Mouse (Mus musculus) embryonic facial prominence, embryonic 14.5 days (tissue): ENCODE results near the gene Slc9b2. TPM values are rescaled to one million over a fixed set of nuclear protein-coding genes. Genes with fewer than 3 reads are reported as not detected.

Source experiments
- ATAC-seq: fragments of 200-750 bp; cut with Nextera tagmentation; 2 replicates; pipeline ENCODE4 v1.8.0; 2017; ENCODE audit warnings: low read depth, moderate number of reproducible peaks, moderate TSS enrichment
- DNase-seq: peaks from one replicate; pipeline ENCODE4 v3.0.0-alpha.2; 2015; ENCODE audit warnings: low spot score
- H3K27ac ChIP-seq: fragments of 300-500 bp; sonication (generic); replicated peaks from 2 replicates; pipeline ENCODE4 v1.5.1; 2014; ENCODE audit warnings: low read depth, mild to moderate bottlenecking, low read length, moderate library complexity
- H3K27me3 ChIP-seq: fragments of 300-500 bp; sonication (generic); replicated peaks from 2 replicates; pipeline ENCODE4 v1.6.1; 2014; ENCODE audit warnings: low read length; ENCODE audit not compliant: control insufficient read depth, insufficient read depth
- H3K36me3 ChIP-seq: fragments of 300-500 bp; sonication (generic); 2 replicates; pipeline ENCODE4 v1.6.1; 2014; ENCODE audit warnings: low read length, mixed read lengths; ENCODE audit not compliant: control insufficient read depth, insufficient read depth
- H3K4me1 ChIP-seq: fragments of 300-500 bp; sonication (generic); 2 replicates; pipeline ENCODE4 v1.6.1; 2014; ENCODE audit warnings: antibody characterized with exemption, low read length; ENCODE audit not compliant: control insufficient read depth, insufficient read depth
- H3K4me2 ChIP-seq: fragments of 300-500 bp; sonication (generic); 2 replicates; pipeline ENCODE4 v1.6.1; 2014; ENCODE audit warnings: low read depth, mild to moderate bottlenecking, low read length, moderate library complexity, mixed read lengths
- H3K4me3 ChIP-seq: fragments of 300-500 bp; sonication (generic); 2 replicates; pipeline ENCODE4 v1.5.1; 2014; ENCODE audit warnings: low read depth, mild to moderate bottlenecking, low read length
- H3K9ac ChIP-seq: fragments of 300-500 bp; sonication (generic); 2 replicates; pipeline ENCODE4 v1.6.1; 2014; ENCODE audit warnings: low read depth, mild to moderate bottlenecking, low read length, moderate library complexity, mixed read lengths
- H3K9me3 ChIP-seq: fragments of 300-500 bp; sonication (generic); 2 replicates; pipeline ENCODE4 v1.6.1; 2016; ENCODE audit warnings: low read length; ENCODE audit not compliant: control insufficient read depth
- WGBS: fragments of 180-500 bp; shearing (Covaris S2); extraction: QIAGEN DNeasy Blood & Tissue Kit; methylation state at CpG from one replicate; pipeline ENCODE4 v1.1.7; 2014; 5-methylcytosine and 5-hydroxymethylcytosine counted together
- polyA plus RNA-seq: library from polyadenylated mRNA; unstranded; fragments of >200 nt; fragmentation: Nextera tagmentation; extraction: Ambion mirVana; gene quantifications from 2 replicates; pipeline ENCODE4 v1.2.1, GENCODE M21; 2014

Gene Slc9b2
- polyA plus RNA-seq, 1 experiment from 2014 or later, result 4.2 TPM

- DNase-seq, result peak; percentile 94
- H3K4me3 ChIP-seq, result peak within 1 kb of the TSS; percentile 33
- no peaks in the 10 kb centered on the region for H3K27me3 ChIP-seq
- H3K4me1 ChIP-seq, result no peaks in the 10 kb centered on the region
- no peaks in the 10 kb centered on the region for H3K9me3 ChIP-seq
- peak within 1 kb of the TSS; percentile 52 for H3K9ac ChIP-seq
- ATAC-seq, result peak; percentile 90
- peak within 1 kb of the TSS; percentile 51 for H3K4me2 ChIP-seq
- H3K36me3 ChIP-seq, result no peaks in the 10 kb centered on the region
- H3K27ac ChIP-seq, result peak within 1 kb of the TSS; percentile 53
- 19% methylated on average over 14 of the region's 14 CpGs for WGBS
These were observed 26.7 kb upstream of the Slc9b2 start, which contains the start of gene Bdh2 for GRCm38 (mm10) chr3:135280669-135281415. Gene Bdh2 (plus strand): TSS chr3:135281221.

GRCm38 (mm10) chr3:135281701-135282100 lies 25.8 kb upstream of the Slc9b2 start:
- no peaks in the 10 kb centered on the region for H3K4me1 ChIP-seq
- H3K4me2 ChIP-seq, result peak overlapping the region; percentile 51
- no peak for ATAC-seq

GRCm38 (mm10) chr3:135285256-135285655 lies 22.2 kb upstream of the Slc9b2 start:
- Histone ChIP-seq H3K9ac (no peak overlapping the region), H3K27ac (no peak overlapping the region), H3K27me3 (no peaks in the 10 kb centered on the region), H3K4me1 (no peaks in the 10 kb centered on the region), H3K36me3 (no peaks in the 10 kb centered on the region), H3K4me2 (no peak overlapping the region), H3K4me3 (no peak overlapping the region), H3K9me3 (no peaks in the 10 kb centered on the region)
- no peak for DNase-seq
- no peak for ATAC-seq
- 81% methylated on average over 11 of the region's 11 CpGs for WGBS

More at GRCm38 (mm10) chr3:135281701-135282100, 25.8 kb upstream of the Slc9b2 start:
- DNase-seq, result no peak
- no peak overlapping the region for H3K27ac ChIP-seq
- WGBS, result 70% methylated on average over 8 of the region's 8 CpGs
- H3K9ac ChIP-seq, result no peak overlapping the region
- H3K36me3 ChIP-seq, result no peaks in the 10 kb centered on the region
- H3K4me3 ChIP-seq, result peak overlapping the region; percentile 6; the same call in 1 of the 2 replicates
- no peaks in the 10 kb centered on the region for H3K27me3 ChIP-seq
- H3K9me3 ChIP-seq, result no peaks in the 10 kb centered on the region

- Histone ChIP-seq H3K4me2 (no peak overlapping the region), H3K9ac (no peak overlapping the region), H3K27me3 (no peaks in the 10 kb centered on the region), H3K9me3 (no peaks in the 10 kb centered on the region), H3K36me3 (no peaks in the 10 kb centered on the region), H3K4me1 (no peaks in the 10 kb centered on the region), H3K27ac (no peak overlapping the region), H3K4me3 (no peak overlapping the region)
- ATAC-seq (no peak), DNase-seq (no peak)
- whole genome bisulfite sequencing, result 76% methylated on average over 3 of the region's 3 CpGs
These were observed 21.7 kb upstream of the Slc9b2 start for GRCm38 (mm10) chr3:135285807-135286206.

GRCm38 (mm10) chr3:135288138-135288750 lies 19.3 kb upstream of the Slc9b2 start:
- Histone ChIP-seq H3K27ac (no peak overlapping the region), H3K4me3 (no peak overlapping the region), H3K4me2 (no peak overlapping the region), H3K9me3 (no peaks in the 10 kb centered on the region), H3K9ac (no peak overlapping the region), H3K27me3 (no peaks in the 10 kb centered on the region), H3K4me1 (no peaks in the 10 kb centered on the region), H3K36me3 (no peaks in the 10 kb centered on the region)
- ATAC-seq (no peak), DNase-seq (no peak)
- WGBS, result 84% methylated on average over 8 of the region's 8 CpGs

GRCm38 (mm10) chr3:135289148-135289547 lies 18.4 kb upstream of the Slc9b2 start:
- no peaks in the 10 kb centered on the region for H3K36me3 ChIP-seq
- DNase-seq, result no peak
- no peak overlapping the region for H3K9ac ChIP-seq
- WGBS, result 86% methylated on average over 1 of the region's 1 CpGs
- no peak overlapping the region for H3K4me2 ChIP-seq
- H3K27me3 ChIP-seq, result no peaks in the 10 kb centered on the region
- H3K4me3 ChIP-seq, result no peak overlapping the region
- no peaks in the 10 kb centered on the region for H3K9me3 ChIP-seq
- no peak for ATAC-seq
- H3K4me1 ChIP-seq, result no peaks in the 10 kb centered on the region
- no peak overlapping the region for H3K27ac ChIP-seq

- Histone ChIP-seq H3K4me1 (no peaks in the 10 kb centered on the region), H3K27ac (no peak overlapping the region), H3K9ac (no peak overlapping the region), H3K4me3 (no peak overlapping the region), H3K27me3 (no peaks in the 10 kb centered on the region), H3K9me3 (no peaks in the 10 kb centered on the region), H3K36me3 (no peaks in the 10 kb centered on the region), H3K4me2 (no peak overlapping the region)
- ATAC-seq (peak; percentile 83), DNase-seq (peak; percentile 90)
- WGBS, result 100% methylated on average over 7 of the region's 7 CpGs
These were observed 17.1 kb upstream of the Slc9b2 start for GRCm38 (mm10) chr3:135290249-135290894.

- DNase-seq, result peak; percentile 46
These were observed 13.8 kb upstream of the Slc9b2 start for GRCm38 (mm10) chr3:135293703-135294102.

More at GRCm38 (mm10) chr3:135293703-135294102, 13.8 kb upstream of the Slc9b2 start:
- Histone ChIP-seq H3K27ac (no peak overlapping the region), H3K4me3 (no peak overlapping the region), H3K27me3 (no peaks in the 10 kb centered on the region), H3K9ac (no peak overlapping the region), H3K4me2 (no peak overlapping the region), H3K9me3 (no peaks in the 10 kb centered on the region), H3K4me1 (no peaks in the 10 kb centered on the region), H3K36me3 (no peaks in the 10 kb centered on the region)
- ATAC-seq, result peak; percentile 37
- 51% methylated on average over 7 of the region's 7 CpGs for WGBS
